Mouse (Mus musculus): Measurements from ENCODE around the gene Lrrc73.

GRCm38 (mm10) chr17:46259675-46260074 lies 6.3 kb downstream of the Lrrc73 start:
- TF ChIP-seq CTCF (IDR thresholded peaks at IDR 0.05; ENCODE audit: borderline replicate concordance, control insufficient read depth, extremely low read depth, insufficient read depth, low read length, poor library complexity) = no peak
- no peak for TF ChIP-seq POLR2A (IDR thresholded peaks at IDR 0.05; ENCODE audit: control insufficient read depth, extremely low read depth, insufficient read depth, low read length, poor library complexity)

All from thymus, adult 2 months (tissue).